Mouse (Mus musculus) liver, embryonic 13.5 days (tissue): ENCODE results near the gene Olfr1058. TPM values are rescaled to one million over a fixed set of nuclear protein-coding genes. Genes with fewer than 3 reads are reported as not detected.

Experiments used
- polyA plus RNA-seq: library from polyadenylated mRNA; unstranded; fragments of >200 nt; fragmentation: Nextera tagmentation; extraction: Ambion mirVana; gene quantifications from 2 replicates; pipeline ENCODE4 v1.2.1, GENCODE M21; 2015

Olfr1058 gene
- polyA plus RNA-seq, 1 experiment from 2014 or later = not detected

Other genes starting within 250 kb of the Olfr1058 start
- not detected in 2 replicates for gene Olfr1040, start 241.8 kb downstream of the Olfr1058 start, polyA plus RNA-seq
- gene Olfr1042, start 226.7 kb downstream of the Olfr1058 start, polyA plus RNA-seq = not detected in 2 replicates
- gene Olfr1043, start 221.0 kb downstream of the Olfr1058 start, polyA plus RNA-seq = not detected in 2 replicates
- not detected in 2 replicates for gene Olfr1044, start 210.7 kb downstream of the Olfr1058 start, polyA plus RNA-seq
- gene Olfr52, start 202.9 kb downstream of the Olfr1058 start, polyA plus RNA-seq = not detected in 2 replicates
- not detected in 2 replicates for gene Olfr1045, start 185.6 kb downstream of the Olfr1058 start, polyA plus RNA-seq
- not detected in 2 replicates for gene Olfr1046, start 169.2 kb downstream of the Olfr1058 start, polyA plus RNA-seq
- not detected in 2 replicates for gene Olfr1047, start 157.2 kb downstream of the Olfr1058 start, polyA plus RNA-seq
- not detected in 2 replicates for gene Olfr1048, start 148.3 kb downstream of the Olfr1058 start, polyA plus RNA-seq
- not detected in 2 replicates for gene Olfr1049, start 130.2 kb downstream of the Olfr1058 start, polyA plus RNA-seq
- not detected in 2 replicates for gene Olfr1051, start 109.5 kb downstream of the Olfr1058 start, polyA plus RNA-seq
- not detected in 2 replicates for gene Olfr1052, start 96.1 kb downstream of the Olfr1058 start, polyA plus RNA-seq
- not detected in 2 replicates for gene Olfr1053, start 73.3 kb downstream of the Olfr1058 start, polyA plus RNA-seq
- gene Olfr1054, start 53.1 kb downstream of the Olfr1058 start, polyA plus RNA-seq = not detected in 2 replicates
- gene Olfr1055, start 38.3 kb downstream of the Olfr1058 start, polyA plus RNA-seq = not detected in 2 replicates
- not detected in 2 replicates for gene Olfr1056, start 26.1 kb downstream of the Olfr1058 start, polyA plus RNA-seq
- not detected in 2 replicates for gene Olfr1057, start 10.2 kb downstream of the Olfr1058 start, polyA plus RNA-seq
- not detected in 2 replicates for gene Olfr1061, start 25.5 kb upstream of the Olfr1058 start, polyA plus RNA-seq
- not detected in 2 replicates for gene Olfr1062, start 38.2 kb upstream of the Olfr1058 start, polyA plus RNA-seq
- not detected in 2 replicates for gene Olfr1065, start 62.0 kb upstream of the Olfr1058 start, polyA plus RNA-seq
- gene Olfr1066, start 67.7 kb upstream of the Olfr1058 start, polyA plus RNA-seq = not detected in 2 replicates
- gene Olfr228, start 98.8 kb upstream of the Olfr1058 start, polyA plus RNA-seq = not detected in 2 replicates
- gene Olfr1076, start 119.9 kb upstream of the Olfr1058 start, polyA plus RNA-seq = not detected in 2 replicates
- gene Olfr1079, start 153.9 kb upstream of the Olfr1058 start, polyA plus RNA-seq = not detected in 2 replicates
- not detected in 2 replicates for gene Olfr1080, start 169.7 kb upstream of the Olfr1058 start, polyA plus RNA-seq
- gene Olfr1082, start 210.4 kb upstream of the Olfr1058 start, polyA plus RNA-seq = not detected in 2 replicates